Mouse (Mus musculus): ENCODE measurements around the gene Rhbdl3.

DNA sequence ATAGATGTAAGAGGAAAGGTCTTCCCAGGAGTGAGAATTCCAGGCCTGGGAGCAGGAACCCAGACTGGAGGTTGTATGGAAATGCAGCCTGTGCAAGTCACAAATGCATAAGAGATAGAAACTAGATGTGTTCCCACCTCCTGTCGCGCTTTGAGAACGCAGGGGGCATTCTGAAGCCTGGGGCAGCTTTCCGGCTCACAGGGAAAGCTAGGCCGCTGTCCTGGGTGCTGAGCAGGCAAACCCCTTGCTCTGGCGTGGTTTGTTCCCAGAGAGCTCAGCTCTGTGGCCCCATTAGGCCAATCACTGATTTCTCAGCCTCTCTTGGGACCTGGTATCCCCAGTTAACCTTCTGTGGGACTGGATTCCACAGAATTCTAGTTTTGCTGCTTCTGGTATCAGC lies 11.9 kb downstream of the Rhbdl3 start:
- no peak for TF ChIP-seq MAX (IDR thresholded peaks at IDR 0.05; ENCODE audit: low read depth)
- no peak for TF ChIP-seq POLR2A (IDR thresholded peaks at IDR 0.05; ENCODE audit: insufficient read length, low read depth)
- TF ChIP-seq REST (IDR thresholded peaks at IDR 0.05; ENCODE audit: insufficient read depth, insufficient read length): peak; percentile 77
- no peak for TF ChIP-seq POLR2AphosphoS2 (IDR thresholded peaks at IDR 0.05; ENCODE audit: insufficient read length, low read depth)
- no peak for TF ChIP-seq MYOG (IDR thresholded peaks at IDR 0.05; ENCODE audit: control insufficient read depth in 1 of 3, insufficient read depth in 1 of 3, insufficient read length in 2 of 3, low read depth in 2 of 3)
- TF ChIP-seq TCF12 (IDR thresholded peaks at IDR 0.05; ENCODE audit: insufficient read depth, poor library complexity, severe bottlenecking): no peak
- no peak for TF ChIP-seq E2F4 (IDR thresholded peaks at IDR 0.05; ENCODE audit: insufficient read depth)
- TF ChIP-seq CEBPB (IDR thresholded peaks at IDR 0.05; ENCODE audit: insufficient read depth, poor library complexity, severe bottlenecking): no peak
- no peak for TF ChIP-seq USF1 (IDR thresholded peaks at IDR 0.05; ENCODE audit: low read depth)
- TF ChIP-seq MYOD1 (IDR thresholded peaks at IDR 0.05; ENCODE audit: control insufficient read depth in 1 of 3, insufficient read length in 2 of 3, low read depth in 2 of 3): no peak

All from myocyte (in vitro differentiated cells).